Mouse (Mus musculus) midbrain, embryonic 15.5 days (tissue): ENCODE data around the gene Zfp78. TPM values are rescaled to one million over a fixed set of nuclear protein-coding genes. Genes with fewer than 3 reads are reported as not detected.
A peak's percentile ranks its signal among the peaks of the same experiment; 100 is the strongest.
"Not testable (repeated sequence)": the region's sequence is repeated elsewhere in the genome, so short reads cannot be mapped to it uniquely, and the experiment has no call there.

Source experiments
- ATAC-seq: fragments of 200-750 bp; cut with Nextera tagmentation; replicated peaks from 2 replicates; pipeline ENCODE4 v1.8.0; 2017; ENCODE audit warnings: moderate TSS enrichment
- H3K27ac ChIP-seq: fragments of 300-500 bp; sonication (generic); 2 replicates; pipeline ENCODE4 v1.5.1; 2015; ENCODE audit warnings: mild to moderate bottlenecking, inconsistent platforms
- H3K27me3 ChIP-seq: fragments of 300-500 bp; sonication (generic); replicated peaks from 2 replicates; pipeline ENCODE4 v1.6.1; 2015; ENCODE audit warnings: inconsistent platforms
- H3K36me3 ChIP-seq: fragments of 300-500 bp; sonication (generic); replicated peaks from 2 replicates; pipeline ENCODE4 v1.6.1; 2015; ENCODE audit warnings: inconsistent platforms
- H3K4me1 ChIP-seq: fragments of 300-500 bp; sonication (generic); 2 replicates; pipeline ENCODE4 v1.6.1; 2015; ENCODE audit warnings: inconsistent platforms
- H3K4me2 ChIP-seq: fragments of 300-500 bp; sonication (generic); 2 replicates; pipeline ENCODE4 v1.6.1; 2015; ENCODE audit warnings: inconsistent platforms, mild to moderate bottlenecking, moderate library complexity
- H3K4me3 ChIP-seq: fragments of 300-500 bp; sonication (generic); 2 replicates; pipeline ENCODE4 v1.5.1; 2015; ENCODE audit warnings: mild to moderate bottlenecking, inconsistent platforms
- H3K9ac ChIP-seq: fragments of 300-500 bp; sonication (generic); 2 replicates; pipeline ENCODE4 v1.6.1; 2015; ENCODE audit warnings: mild to moderate bottlenecking, inconsistent platforms
- H3K9me3 ChIP-seq: fragments of 300-500 bp; sonication (generic); 2 replicates; pipeline ENCODE4 v1.6.1; 2016; ENCODE audit warnings: inconsistent platforms
- WGBS: fragments of 180-500 bp; shearing (Covaris S2); methylation state at CpG from one replicate; pipeline ENCODE4 v1.1.7; 2015; ENCODE audit warnings: mixed read lengths; 5-methylcytosine and 5-hydroxymethylcytosine counted together
- polyA plus RNA-seq: library from polyadenylated mRNA; unstranded; fragments of >200 nt; fragmentation: Nextera tagmentation; extraction: Ambion mirVana; gene quantifications from 2 replicates; pipeline ENCODE4 v1.2.1, GENCODE M21; 2015

Gene Zfp78
- polyA plus RNA-seq, 1 experiment from 2014 or later, result 6.1 TPM

GRCm38 (mm10) chr7:6364761-6365160, 1.7 kb downstream of the Zfp78 start:
- ATAC-seq, result no peak
- WGBS, result 70% methylated on average over 1 of the region's 1 CpGs
- peaks cover 17% of the 10 kb centered on the region for H3K4me1 ChIP-seq

GRCm38 (mm10) chr7:6367185-6367584, 4.1 kb downstream of the Zfp78 start:
- H3K36me3 ChIP-seq, result no peaks in the 10 kb centered on the region; the same call in 1 of the 2 replicates
- no peaks in the 10 kb centered on the region for H3K9me3 ChIP-seq
- H3K27ac ChIP-seq, result no peak overlapping the region
- H3K4me1 ChIP-seq, result peaks cover 14% of the 10 kb centered on the region
- WGBS, result 92% methylated on average over 5 of the region's 5 CpGs
- no peaks in the 10 kb centered on the region for H3K27me3 ChIP-seq
- H3K4me3 ChIP-seq, result no peak overlapping the region
- no peak overlapping the region for H3K9ac ChIP-seq
- no peak overlapping the region for H3K4me2 ChIP-seq
- no peak for ATAC-seq

More at GRCm38 (mm10) chr7:6364761-6365160, 1.7 kb downstream of the Zfp78 start:
- H3K27me3 ChIP-seq, result no peaks in the 10 kb centered on the region
- H3K36me3 ChIP-seq, result no peaks in the 10 kb centered on the region
- no peak overlapping the region for H3K9ac ChIP-seq
- H3K27ac ChIP-seq, result no peak overlapping the region
- H3K4me2 ChIP-seq, result peak overlapping the region; percentile 65; the same call in 1 of the 2 replicates
- no peak overlapping the region for H3K4me3 ChIP-seq
- H3K9me3 ChIP-seq, result no peaks in the 10 kb centered on the region

- not testable (repeated sequence) for H3K4me3 ChIP-seq, H3K9me3 ChIP-seq, H3K4me2 ChIP-seq, H3K27me3 ChIP-seq, H3K36me3 ChIP-seq, H3K27ac ChIP-seq, ATAC-seq, H3K9ac ChIP-seq
- H3K4me1 ChIP-seq, result peaks cover 14% of the 10 kb centered on the region
- 84% methylated on average over 5 of the region's 5 CpGs for WGBS
Measured at GRCm38 (mm10) chr7:6368146-6368545, 5.1 kb downstream of the Zfp78 start.

- no peaks in the 10 kb centered on the region for H3K9me3 ChIP-seq
- 87% methylated on average over 3 of the region's 3 CpGs for WGBS
- no peak for ATAC-seq
- no peaks in the 10 kb centered on the region for H3K27me3 ChIP-seq
- peaks cover 4% of the 10 kb centered on the region for H3K4me1 ChIP-seq
- H3K27ac ChIP-seq, result no peak overlapping the region
- no peaks in the 10 kb centered on the region; the same call in 1 of the 2 replicates for H3K36me3 ChIP-seq
- no peak overlapping the region for H3K4me2 ChIP-seq
- H3K9ac ChIP-seq, result no peak overlapping the region
- H3K4me3 ChIP-seq, result no peak overlapping the region
Measured at GRCm38 (mm10) chr7:6369460-6369859, 6.4 kb downstream of the Zfp78 start.

- no peak for ATAC-seq
- WGBS, result 93% methylated on average over 3 of the region's 3 CpGs
- Histone ChIP-seq H3K4me2 (no peak overlapping the region), H3K9ac (no peak overlapping the region), H3K27ac (no peak overlapping the region), H3K4me1 (no peaks in the 10 kb centered on the region), H3K36me3 (peaks cover 5% of the 10 kb centered on the region; the same call in 1 of the 2 replicates), H3K4me3 (no peak overlapping the region), H3K27me3 (no peaks in the 10 kb centered on the region), H3K9me3 (no peaks in the 10 kb centered on the region)
Measured at GRCm38 (mm10) chr7:6372993-6373392, 9.9 kb downstream of the Zfp78 start.

- Histone ChIP-seq H3K27ac (no peak overlapping the region), H3K9ac (no peak overlapping the region), H3K4me2 (no peak overlapping the region), H3K27me3 (no peaks in the 10 kb centered on the region), H3K4me3 (no peak overlapping the region), H3K36me3 (0 out of 2 replicates have a peak, but pooled peaks cover 5% of the 10 kb centered on the region), H3K9me3 (no peaks in the 10 kb centered on the region), H3K4me1 (peaks cover 9% of the 10 kb centered on the region)
- no peak for ATAC-seq
- 87% methylated on average over 8 of the region's 8 CpGs for WGBS
Measured at GRCm38 (mm10) chr7:6378441-6378840, 15.4 kb downstream of the Zfp78 start.

- WGBS, result 84% methylated on average over 2 of the region's 2 CpGs
- Histone ChIP-seq H3K4me1 (peaks cover 24% of the 10 kb centered on the region), H3K4me3 (no peak overlapping the region), H3K27ac (no peak overlapping the region), H3K36me3 (no peaks in the 10 kb centered on the region), H3K9me3 (no peaks in the 10 kb centered on the region), H3K27me3 (no peaks in the 10 kb centered on the region), H3K4me2 (no peak overlapping the region), H3K9ac (no peak overlapping the region)
- ATAC-seq, result no peak
Measured at GRCm38 (mm10) chr7:6381431-6381830, 18.4 kb downstream of the Zfp78 start.

GRCm38 (mm10) chr7:6383044-6383455, 20.0 kb downstream of the Zfp78 start, which contains the start of gene Zfp28:
TSS of gene Zfp28 (plus strand) at chr7:6383295.
- ATAC-seq, result peak; percentile 95
- H3K4me3 ChIP-seq, result peak within 1 kb of the TSS; percentile 85
- under 1% methylated on average over 28 of the region's 28 CpGs for WGBS
- H3K4me2 ChIP-seq, result peak within 1 kb of the TSS; percentile 93
- no peaks in the 10 kb centered on the region for H3K27me3 ChIP-seq
- H3K9ac ChIP-seq, result peak within 1 kb of the TSS; percentile 82
- peak within 1 kb of the TSS; percentile 67 for H3K27ac ChIP-seq
- no peaks in the 10 kb centered on the region for H3K9me3 ChIP-seq
- H3K36me3 ChIP-seq, result no peaks in the 10 kb centered on the region
- peaks cover 24% of the 10 kb centered on the region for H3K4me1 ChIP-seq

GRCm38 (mm10) chr7:6384011-6384410, 20.9 kb downstream of the Zfp78 start:
- Histone ChIP-seq H3K9me3 (no peaks in the 10 kb centered on the region), H3K27me3 (no peaks in the 10 kb centered on the region), H3K27ac (no peak overlapping the region), H3K9ac (peak overlapping the region; percentile 82; the same call in 1 of the 2 replicates), H3K4me2 (peak overlapping the region; percentile 93), H3K36me3 (no peaks in the 10 kb centered on the region), H3K4me1 (peaks cover 24% of the 10 kb centered on the region), H3K4me3 (peak overlapping the region; percentile 85)
- ATAC-seq, result peak; percentile 21
- WGBS, result 69% methylated on average over 8 of the region's 8 CpGs

GRCm38 (mm10) chr7:6386995-6387394, 23.9 kb downstream of the Zfp78 start:
- Histone ChIP-seq H3K4me3 (no peak overlapping the region), H3K9ac (no peak overlapping the region), H3K9me3 (no peaks in the 10 kb centered on the region), H3K4me2 (no peak overlapping the region), H3K4me1 (peaks cover 24% of the 10 kb centered on the region), H3K36me3 (peaks cover 20% of the 10 kb centered on the region), H3K27ac (no peak overlapping the region), H3K27me3 (no peaks in the 10 kb centered on the region)
- ATAC-seq, result no peak
- WGBS, result 94% methylated on average over 8 of the region's 8 CpGs

GRCm38 (mm10) chr7:6388971-6389370, 25.9 kb downstream of the Zfp78 start:
- peaks cover 37% of the 10 kb centered on the region for H3K36me3 ChIP-seq
- WGBS, result 89% methylated on average over 5 of the region's 5 CpGs

GRCm38 (mm10) chr7:6389449-6389848, 26.4 kb downstream of the Zfp78 start:
- Histone ChIP-seq H3K27ac (no peak overlapping the region), H3K36me3 (peaks cover 37% of the 10 kb centered on the region), H3K9ac (no peak overlapping the region), H3K4me2 (no peak overlapping the region), H3K4me3 (no peak overlapping the region), H3K27me3 (no peaks in the 10 kb centered on the region), H3K4me1 (peaks cover 5% of the 10 kb centered on the region), H3K9me3 (no peaks in the 10 kb centered on the region)
- 73% methylated on average over 5 of the region's 5 CpGs for WGBS
- ATAC-seq, result no peak

More at GRCm38 (mm10) chr7:6388971-6389370, 25.9 kb downstream of the Zfp78 start:
- Histone ChIP-seq H3K27ac (no peak overlapping the region), H3K4me1 (peaks cover 10% of the 10 kb centered on the region), H3K9me3 (no peaks in the 10 kb centered on the region), H3K9ac (no peak overlapping the region), H3K4me3 (no peak overlapping the region), H3K4me2 (no peak overlapping the region), H3K27me3 (no peaks in the 10 kb centered on the region)
- no peak for ATAC-seq
